Mouse (Mus musculus) testis, adult 2 months (tissue): ENCODE measurements around the gene Tuba3a. TPM values are rescaled to one million over a fixed set of nuclear protein-coding genes. Genes with fewer than 3 reads are reported as not detected.

ENCODE experiments used
- H3K27ac ChIP-seq: fragments of 200-500 bp; 2 replicates; pipeline ENCODE4 v1.5.1; 2012; ENCODE audit warnings: low read depth, low read length; ENCODE audit not compliant: control insufficient read depth, insufficient read depth
- H3K27me3 ChIP-seq: fragments of 200-500 bp; 2 replicates; pipeline ENCODE4 v1.6.1; 2012; ENCODE audit warnings: mild to moderate bottlenecking, low read length, moderate library complexity; ENCODE audit not compliant: control insufficient read depth, insufficient read depth
- H3K36me3 ChIP-seq: fragments of 200-500 bp; 2 replicates; pipeline ENCODE4 v1.6.1; 2012; ENCODE audit warnings: mild to moderate bottlenecking, low read length; ENCODE audit not compliant: control insufficient read depth, insufficient read depth
- H3K4me1 ChIP-seq: fragments of 200-500 bp; 2 replicates; pipeline ENCODE4 v1.6.1; 2012; ENCODE audit warnings: low read length; ENCODE audit not compliant: control insufficient read depth, insufficient read depth
- H3K4me3 ChIP-seq: fragments of 200-500 bp; 2 replicates; pipeline ENCODE4 v1.5.1; 2012; ENCODE audit warnings: low read depth, mild to moderate bottlenecking, low read length, moderate library complexity, mixed read lengths; ENCODE audit not compliant: control insufficient read depth
- CTCF ChIP-seq: fragments of 200-500 bp; IDR thresholded peaks from 2 replicates; pipeline ENCODE4 v1.5.1; 2012; ENCODE audit warnings: low read depth, mild to moderate bottlenecking, inconsistent platforms, low read length, moderate library complexity; ENCODE audit not compliant: control insufficient read depth, insufficient read depth, insufficient replicate concordance
- POLR2A ChIP-seq: fragments of 200-500 bp; IDR thresholded peaks from 2 replicates; pipeline ENCODE4 v1.6.1; 2012; ENCODE audit warnings: low read depth, mild to moderate bottlenecking, inconsistent platforms, low read length, moderate library complexity; ENCODE audit not compliant: control insufficient read depth
- polyA plus RNA-seq: library from polyadenylated mRNA; depleted of rRNA; stranded (reverse); fragments of >200 nt; gene quantifications from 2 replicates; pipeline ENCODE4 v1.2.3, GENCODE M21; 2012

Tuba3a gene
- polyA plus RNA-seq, 1 experiment, result 2,638 TPM

GRCm38 (mm10) chr6:125252285-125252684 is 33.6 kb downstream of the Tuba3a start:
- H3K4me1 ChIP-seq, result no peaks in the 10 kb centered on the region
- TF ChIP-seq CTCF (no peak), POLR2A (no peak)
- H3K27me3 ChIP-seq, result no peaks in the 10 kb centered on the region
- H3K36me3 ChIP-seq, result no peaks in the 10 kb centered on the region
- H3K27ac ChIP-seq, result no peak overlapping the region
- no peak overlapping the region for H3K4me3 ChIP-seq

- no peaks in the 10 kb centered on the region for H3K36me3 ChIP-seq
- H3K4me3 ChIP-seq, result no peak overlapping the region
- H3K4me1 ChIP-seq, result no peaks in the 10 kb centered on the region
- TF ChIP-seq POLR2A (no peak), CTCF (no peak)
- no peak overlapping the region for H3K27ac ChIP-seq
- no peaks in the 10 kb centered on the region for H3K27me3 ChIP-seq
Measured at GRCm38 (mm10) chr6:125244551-125244950, 41.3 kb downstream of the Tuba3a start.

- Histone ChIP-seq H3K27me3 (no peaks in the 10 kb centered on the region), H3K4me1 (no peaks in the 10 kb centered on the region), H3K4me3 (no peak overlapping the region), H3K27ac (no peak overlapping the region), H3K36me3 (no peaks in the 10 kb centered on the region)
- TF ChIP-seq POLR2A (no peak), CTCF (no peak)
Measured at GRCm38 (mm10) chr6:125241566-125241965, 44.3 kb downstream of the Tuba3a start.

- H3K27ac ChIP-seq, result no peak overlapping the region
- H3K4me3 ChIP-seq, result no peak overlapping the region
- H3K4me1 ChIP-seq, result no peaks in the 10 kb centered on the region; the same call in 1 of the 2 replicates
- no peaks in the 10 kb centered on the region for H3K36me3 ChIP-seq
- no peaks in the 10 kb centered on the region for H3K27me3 ChIP-seq
- TF ChIP-seq CTCF, result no peak
- TF ChIP-seq POLR2A, result no peak
Measured at GRCm38 (mm10) chr6:125240617-125241016, 45.2 kb downstream of the Tuba3a start.

- TF ChIP-seq CTCF (no peak), POLR2A (no peak)
- Histone ChIP-seq H3K4me1 (no peaks in the 10 kb centered on the region; the same call in 1 of the 2 replicates), H3K4me3 (no peak overlapping the region), H3K27me3 (no peaks in the 10 kb centered on the region), H3K36me3 (no peaks in the 10 kb centered on the region), H3K27ac (no peak overlapping the region)
Measured at GRCm38 (mm10) chr6:125239547-125239946, 46.3 kb downstream of the Tuba3a start.

- TF ChIP-seq CTCF, result no peak
- no peak for TF ChIP-seq POLR2A
- Histone ChIP-seq H3K36me3 (no peaks in the 10 kb centered on the region), H3K27me3 (no peaks in the 10 kb centered on the region), H3K4me1 (no peaks in the 10 kb centered on the region; the same call in none of the 2 replicates), H3K4me3 (no peak overlapping the region), H3K27ac (no peak overlapping the region)
Measured at GRCm38 (mm10) chr6:125238396-125238795, 47.4 kb downstream of the Tuba3a start.

GRCm38 (mm10) chr6:125237421-125237820 is 48.4 kb downstream of the Tuba3a start:
- H3K4me1 ChIP-seq, result no peaks in the 10 kb centered on the region; the same call in none of the 2 replicates
- H3K36me3 ChIP-seq, result no peaks in the 10 kb centered on the region
- TF ChIP-seq CTCF (no peak), POLR2A (no peak)
- H3K27ac ChIP-seq, result no peak overlapping the region
- no peak overlapping the region for H3K4me3 ChIP-seq
- no peaks in the 10 kb centered on the region for H3K27me3 ChIP-seq

- no peak within 1 kb of the TSS for H3K27ac ChIP-seq
- no peak for TF ChIP-seq CTCF
- peaks cover 2% of the 10 kb centered on the region for H3K4me1 ChIP-seq
- H3K4me3 ChIP-seq, result no peak within 1 kb of the TSS
- H3K27me3 ChIP-seq, result no peaks in the 10 kb centered on the region
- H3K36me3 ChIP-seq, result no peaks in the 10 kb centered on the region
Measured at GRCm38 (mm10) chr6:125236782-125237181, 49.1 kb downstream of the Tuba3a start, which contains the start of gene Cd27. TSS of gene Cd27 (minus strand) at chr6:125237010.
